Mouse (Mus musculus) forebrain, embryonic 11.5 days (tissue): ENCODE data around the gene Prdx5. TPM values are rescaled to one million over a fixed set of nuclear protein-coding genes. Genes with fewer than 3 reads are reported as not detected.
A peak's percentile ranks its signal among the peaks of the same experiment; 100 is the strongest.
"Not testable (repeated sequence)": the region's sequence is repeated elsewhere in the genome, so short reads cannot be mapped to it uniquely, and the experiment has no call there.

ENCODE experiments used
- ATAC-seq: fragments of 200-750 bp; cut with Nextera tagmentation; replicated peaks from 2 replicates; pipeline ENCODE4 v1.8.0; 2017; ENCODE audit warnings: moderate TSS enrichment; ENCODE audit not compliant: low FRiP score
- DNase-seq: peaks from one replicate; pipeline ENCODE4 v3.0.0-alpha.2; 2017; ENCODE audit warnings: low spot score
- H3K27ac ChIP-seq: fragments of 300-500 bp; sonication (generic); 2 replicates; pipeline ENCODE4 v1.5.1; 2014; ENCODE audit warnings: low read depth, low read length
- H3K27me3 ChIP-seq: fragments of 300-500 bp; sonication (generic); 2 replicates; pipeline ENCODE4 v1.6.1; 2014; ENCODE audit warnings: mild to moderate bottlenecking, low read length, mixed read lengths; ENCODE audit not compliant: control insufficient read depth, insufficient read depth
- H3K36me3 ChIP-seq: fragments of 300-500 bp; sonication (generic); 2 replicates; pipeline ENCODE4 v1.6.1; 2014; ENCODE audit warnings: mild to moderate bottlenecking, low read length, moderate library complexity, mixed read lengths; ENCODE audit not compliant: control insufficient read depth, insufficient read depth
- H3K4me1 ChIP-seq: fragments of 300-500 bp; sonication (generic); replicated peaks from 2 replicates; pipeline ENCODE4 v1.6.1; 2014; ENCODE audit warnings: low read length, mixed read lengths; ENCODE audit not compliant: control insufficient read depth, insufficient read depth
- H3K4me2 ChIP-seq: fragments of 300-500 bp; sonication (generic); 2 replicates; pipeline ENCODE4 v1.6.1; 2014; ENCODE audit warnings: low read depth, mild to moderate bottlenecking, low read length, moderate library complexity, mixed read lengths; ENCODE audit not compliant: severe bottlenecking
- H3K4me3 ChIP-seq: fragments of 300-500 bp; sonication (generic); 2 replicates; pipeline ENCODE4 v1.5.1; 2014; ENCODE audit warnings: low read depth, low read length
- H3K9ac ChIP-seq: fragments of 300-500 bp; sonication (generic); 2 replicates; pipeline ENCODE4 v1.6.1; 2014; ENCODE audit warnings: low read length
- H3K9me3 ChIP-seq: fragments of 300-500 bp; sonication (generic); 2 replicates; pipeline ENCODE4 v1.6.1; 2016; ENCODE audit warnings: low read length, mixed read lengths; ENCODE audit not compliant: control insufficient read depth
- WGBS: fragments of 180-500 bp; shearing (Covaris S2); extraction: QIAGEN DNeasy Blood & Tissue Kit; methylation state at CpG from one replicate; pipeline ENCODE4 v1.1.7; 2014; 5-methylcytosine and 5-hydroxymethylcytosine counted together
- polyA plus RNA-seq: library from polyadenylated mRNA; unstranded; fragments of >200 nt; fragmentation: Nextera tagmentation; extraction: Ambion mirVana; gene quantifications from 2 replicates; pipeline ENCODE4 v1.2.1, GENCODE M21; 2014

Gene Prdx5
- polyA plus RNA-seq, 1 experiment from 2014 or later, result 105 TPM

GRCm38 (mm10) chr19:6915276-6915675, 5.4 kb upstream of the Prdx5 start:
- ATAC-seq, result no peak
- Histone ChIP-seq H3K4me1 (peaks cover 8% of the 10 kb centered on the region), H3K36me3 (peaks cover 7% of the 10 kb centered on the region; the same call in 1 of the 2 replicates), H3K9ac (no peak overlapping the region), H3K4me2 (no peak overlapping the region), H3K4me3 (no peak overlapping the region), H3K9me3 (no peaks in the 10 kb centered on the region), H3K27me3 (no peaks in the 10 kb centered on the region), H3K27ac (no peak overlapping the region)
- peak; percentile 42 for DNase-seq
- 86% methylated on average over 4 of the region's 4 CpGs for WGBS

- ATAC-seq, result no peak
- no peak overlapping the region for H3K4me3 ChIP-seq
- H3K9ac ChIP-seq, result no peak overlapping the region
- no peak for DNase-seq
- no peak overlapping the region for H3K27ac ChIP-seq
- H3K9me3 ChIP-seq, result no peaks in the 10 kb centered on the region
- 92% methylated on average over 9 of the region's 9 CpGs for WGBS
- peaks cover 4% of the 10 kb centered on the region for H3K4me1 ChIP-seq
- peaks cover 7% of the 10 kb centered on the region; the same call in 1 of the 2 replicates for H3K36me3 ChIP-seq
- no peaks in the 10 kb centered on the region for H3K27me3 ChIP-seq
- no peak overlapping the region for H3K4me2 ChIP-seq
Observed at GRCm38 (mm10) chr19:6914540-6914939, 4.6 kb upstream of the Prdx5 start.

- Histone ChIP-seq H3K4me2 (no peak overlapping the region), H3K4me1 (peaks cover 4% of the 10 kb centered on the region), H3K9me3 (no peaks in the 10 kb centered on the region), H3K27me3 (no peaks in the 10 kb centered on the region), H3K36me3 (peaks cover 7% of the 10 kb centered on the region; the same call in 1 of the 2 replicates), H3K9ac (no peak overlapping the region), H3K4me3 (no peak overlapping the region), H3K27ac (no peak overlapping the region)
- 84% methylated on average over 11 of the region's 11 CpGs for WGBS
- ATAC-seq (no peak), DNase-seq (peak; percentile 50)
Observed at GRCm38 (mm10) chr19:6913991-6914390, 4.1 kb upstream of the Prdx5 start.

- Histone ChIP-seq H3K36me3 (peaks cover 7% of the 10 kb centered on the region; the same call in 1 of the 2 replicates), H3K4me2 (no peak overlapping the region), H3K4me3 (no peak overlapping the region), H3K9ac (no peak overlapping the region), H3K27ac (no peak overlapping the region), H3K27me3 (no peaks in the 10 kb centered on the region), H3K4me1 (peaks cover 13% of the 10 kb centered on the region), H3K9me3 (no peaks in the 10 kb centered on the region)
- ATAC-seq (no peak), DNase-seq (no peak)
- 84% methylated on average over 6 of the region's 6 CpGs for WGBS
Observed at GRCm38 (mm10) chr19:6913036-6913435, 3.1 kb upstream of the Prdx5 start.

GRCm38 (mm10) chr19:6912205-6912970, 2.5 kb upstream of the Prdx5 start:
- Histone ChIP-seq H3K4me1 (peaks cover 15% of the 10 kb centered on the region), H3K4me2 (no peak overlapping the region), H3K27me3 (no peaks in the 10 kb centered on the region), H3K4me3 (no peak overlapping the region), H3K27ac (no peak overlapping the region), H3K36me3 (peaks cover 7% of the 10 kb centered on the region; the same call in 1 of the 2 replicates), H3K9me3 (no peaks in the 10 kb centered on the region), H3K9ac (no peak overlapping the region)
- ATAC-seq (no peak), DNase-seq (peak; percentile 52)
- WGBS, result 92% methylated on average over 15 of the region's 15 CpGs

GRCm38 (mm10) chr19:6911101-6912074, 1.5 kb upstream of the Prdx5 start:
- peaks cover 10% of the 10 kb centered on the region for H3K36me3 ChIP-seq
- no peaks in the 10 kb centered on the region for H3K9me3 ChIP-seq
- H3K27me3 ChIP-seq, result no peaks in the 10 kb centered on the region
- peak overlapping the region; percentile 93 for H3K4me2 ChIP-seq
- ATAC-seq (no peak), DNase-seq (peak; percentile 53)
- H3K4me3 ChIP-seq, result peak overlapping the region; percentile 65
- H3K4me1 ChIP-seq, result peaks cover 15% of the 10 kb centered on the region
- H3K27ac ChIP-seq, result no peak overlapping the region
- 0 out of 2 replicates have a peak overlapping the region, but pooled peaks have one; percentile 27 for H3K9ac ChIP-seq
- WGBS, result 80% methylated on average over 19 of the region's 19 CpGs

GRCm38 (mm10) chr19:6910306-6910705, 400 bp upstream of the Prdx5 start:
- not testable (repeated sequence) for H3K9me3 ChIP-seq, H3K27me3 ChIP-seq
- Histone ChIP-seq H3K4me3 (peak overlapping the region; percentile 65), H3K36me3 (peaks cover 11% of the 10 kb centered on the region), H3K27ac (peak overlapping the region; percentile 96), H3K4me1 (peaks cover 15% of the 10 kb centered on the region), H3K9ac (peak overlapping the region; percentile 67), H3K4me2 (peak overlapping the region; percentile 93)
- DNase-seq (peak; percentile 76), ATAC-seq (peak; percentile 42)
- WGBS, result under 1% methylated on average over 30 of the region's 30 CpGs

GRCm38 (mm10) chr19:6909021-6909420, 885 bp downstream of the Prdx5 start:
- WGBS, result 16% methylated on average over 11 of the region's 11 CpGs
- Histone ChIP-seq H3K36me3 (peaks cover 11% of the 10 kb centered on the region), H3K9me3 (no peaks in the 10 kb centered on the region), H3K9ac (peak overlapping the region; percentile 67), H3K27ac (peak overlapping the region; percentile 96), H3K4me3 (peak overlapping the region; percentile 65), H3K27me3 (no peaks in the 10 kb centered on the region), H3K4me2 (peak overlapping the region; percentile 93), H3K4me1 (peaks cover 15% of the 10 kb centered on the region)
- ATAC-seq (no peak), DNase-seq (no peak)
